Mouse (Mus musculus): Measurements from ENCODE around the gene Foxa2.

Foxa2 gene

DNA sequence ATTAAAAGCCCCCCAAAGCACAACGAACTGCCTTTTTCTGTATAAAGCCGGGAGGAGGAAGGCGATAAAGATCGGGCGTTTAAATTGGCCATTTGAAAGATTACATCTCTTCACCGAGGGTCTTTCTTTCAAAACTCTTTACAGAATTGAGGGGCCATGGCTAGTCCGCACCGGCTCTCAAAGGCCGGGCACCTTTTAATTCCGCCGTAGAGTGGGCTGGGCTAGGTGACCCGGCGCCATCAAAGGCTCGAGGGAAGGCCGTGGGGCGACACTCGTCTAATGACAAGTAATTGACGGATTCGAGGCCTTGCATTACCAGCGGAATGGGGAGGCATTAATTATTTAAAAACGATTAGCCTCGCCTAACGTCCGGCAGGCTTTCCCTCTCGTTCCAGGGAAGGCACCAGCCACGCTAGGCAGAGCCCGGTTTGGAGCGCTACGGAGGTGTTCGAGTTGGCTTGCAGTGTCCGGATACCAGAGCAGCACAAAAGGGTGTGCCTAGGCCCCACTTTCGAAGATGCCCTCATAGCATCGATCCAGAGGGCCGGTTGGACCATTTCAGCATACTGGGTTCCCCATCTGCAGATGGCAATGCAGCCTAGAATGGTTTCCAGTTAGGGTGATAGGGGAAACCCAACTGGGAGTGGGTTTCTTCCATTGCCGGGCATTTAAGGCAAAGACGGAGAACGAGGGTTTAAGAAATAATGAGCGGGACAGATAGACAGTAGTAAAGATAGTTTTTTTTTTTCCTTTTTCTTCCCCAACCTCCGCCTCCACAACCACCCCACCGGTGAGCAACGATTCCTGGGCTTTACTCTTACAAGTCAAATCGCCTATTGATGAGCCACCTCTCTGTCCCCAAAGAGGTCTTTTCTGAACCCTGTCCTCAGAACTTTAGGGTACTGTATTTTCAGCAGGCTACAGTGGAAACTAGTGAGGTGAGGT, 8.1 kb downstream of the Foxa2 start:
- DNase-seq = peak; percentile 41 to 44

DNA sequence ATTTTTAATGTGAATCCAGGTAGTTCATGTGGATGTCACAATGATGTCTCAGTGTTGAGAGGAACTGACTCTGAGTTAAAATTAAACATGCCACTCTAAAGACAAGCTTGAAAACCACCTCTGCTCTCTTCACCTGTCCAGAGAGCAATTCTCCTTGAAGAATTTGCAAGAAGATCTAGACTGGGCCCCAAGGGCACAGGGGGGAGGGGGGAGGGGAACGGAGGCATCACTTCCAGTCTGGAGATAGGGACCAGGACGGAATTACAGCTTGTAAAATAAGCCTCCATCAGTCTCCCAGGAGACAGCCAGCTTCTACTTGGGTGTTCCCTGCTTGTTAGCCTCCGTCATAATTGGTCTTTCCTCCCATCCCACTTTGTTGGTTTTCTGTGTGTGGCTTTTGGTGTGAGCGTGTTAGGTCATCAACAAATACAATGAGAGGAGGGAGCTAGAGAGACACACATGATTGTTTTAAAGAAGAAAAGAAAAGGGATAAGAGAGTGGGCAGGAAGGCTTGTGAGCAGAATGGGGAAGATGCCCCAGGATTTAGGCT, 10.1 kb downstream of the Foxa2 start:
- no peak for DNase-seq

DNA sequence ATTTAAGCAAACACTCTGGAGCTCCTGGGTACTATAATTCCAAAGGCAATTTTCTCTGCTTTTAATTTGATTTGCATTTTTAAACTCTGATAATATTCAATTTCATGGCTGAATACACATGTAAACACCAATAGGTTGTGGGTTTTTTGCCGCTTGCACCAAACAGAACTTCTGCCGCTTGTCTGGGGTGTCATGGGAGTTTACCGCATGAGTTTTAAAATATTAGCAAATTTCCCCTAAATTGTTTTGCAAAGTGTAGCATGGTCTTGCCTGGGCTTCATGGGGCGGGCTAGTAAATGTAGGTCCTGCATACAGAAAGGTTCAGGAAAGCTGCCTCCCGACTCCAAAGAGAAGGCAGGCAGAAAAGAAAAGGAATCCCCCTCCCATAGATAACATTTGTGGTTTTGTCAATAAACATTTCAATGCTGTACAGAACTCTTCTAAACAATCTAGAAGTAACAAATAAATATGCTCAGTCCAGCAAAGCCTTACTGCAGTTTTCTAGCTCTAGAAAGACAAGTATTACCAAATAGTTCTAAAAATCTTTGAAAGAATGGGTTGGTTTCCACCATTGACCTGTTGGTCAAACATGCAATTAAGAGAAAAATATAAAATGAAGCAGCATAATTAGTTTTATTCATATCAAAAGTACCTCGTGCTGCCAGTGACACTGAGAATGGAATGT, 15.6 kb downstream of the Foxa2 start:
- no peak for DNase-seq

DNA sequence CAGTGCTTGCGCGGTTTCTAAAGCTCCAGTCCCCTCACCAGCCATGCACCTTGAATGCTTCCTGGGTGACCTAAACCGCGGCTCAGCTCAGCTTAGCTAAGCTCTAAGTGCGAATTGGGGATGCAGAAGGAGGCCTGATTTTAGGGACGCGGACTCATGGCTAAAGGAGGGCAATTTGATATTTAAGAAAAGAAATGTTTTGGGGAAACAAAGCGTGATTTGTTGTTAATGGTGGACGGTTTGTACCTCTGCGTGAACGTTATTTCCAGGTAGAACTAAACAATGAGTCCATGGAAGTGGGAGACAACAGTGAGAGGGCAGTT, 16.2 kb downstream of the Foxa2 start:
- no peak for DNase-seq

DNA sequence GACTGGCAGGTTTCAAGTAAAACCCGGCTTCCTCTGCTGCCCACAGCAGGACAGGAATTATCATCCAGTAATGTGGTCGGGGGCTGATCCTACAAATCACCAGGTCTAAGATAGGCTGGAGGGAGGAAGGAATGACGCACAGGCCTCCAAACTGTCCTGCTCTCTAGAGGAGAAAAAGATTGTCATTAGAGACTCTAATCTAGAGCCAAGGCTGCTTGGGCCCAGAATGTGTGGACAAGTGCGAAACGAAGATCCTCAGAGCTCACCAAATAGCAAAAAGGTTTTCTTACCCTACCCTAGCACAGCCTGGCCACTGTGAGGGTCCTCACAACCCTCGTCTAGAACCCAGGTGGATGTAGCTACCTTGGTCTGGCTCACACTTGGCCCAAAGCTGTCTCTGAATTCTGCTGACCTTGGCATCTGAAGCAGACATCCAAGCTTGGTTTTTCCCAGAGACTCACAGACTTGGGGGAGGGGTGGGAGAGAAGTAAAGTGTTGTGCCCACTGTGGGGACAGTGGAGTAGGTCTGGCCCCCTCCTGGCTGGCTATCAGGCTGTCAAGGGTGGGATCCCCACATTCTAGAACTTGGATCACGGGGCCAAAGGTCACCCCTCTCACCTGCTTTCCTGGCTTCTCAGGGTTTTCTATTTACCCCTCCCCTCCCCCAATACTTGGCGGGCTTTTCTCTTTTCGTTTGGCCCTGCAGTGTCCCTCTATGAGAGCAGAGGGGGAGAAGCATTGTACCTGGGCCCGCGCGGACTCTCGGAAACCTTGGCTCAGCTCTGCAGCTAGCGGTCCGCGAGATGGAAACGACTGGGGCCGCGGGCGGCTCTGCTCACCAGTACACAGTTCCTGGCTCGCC, 16.8 kb downstream of the Foxa2 start:
- DNase-seq = peak; percentile 30 to 41

DNA sequence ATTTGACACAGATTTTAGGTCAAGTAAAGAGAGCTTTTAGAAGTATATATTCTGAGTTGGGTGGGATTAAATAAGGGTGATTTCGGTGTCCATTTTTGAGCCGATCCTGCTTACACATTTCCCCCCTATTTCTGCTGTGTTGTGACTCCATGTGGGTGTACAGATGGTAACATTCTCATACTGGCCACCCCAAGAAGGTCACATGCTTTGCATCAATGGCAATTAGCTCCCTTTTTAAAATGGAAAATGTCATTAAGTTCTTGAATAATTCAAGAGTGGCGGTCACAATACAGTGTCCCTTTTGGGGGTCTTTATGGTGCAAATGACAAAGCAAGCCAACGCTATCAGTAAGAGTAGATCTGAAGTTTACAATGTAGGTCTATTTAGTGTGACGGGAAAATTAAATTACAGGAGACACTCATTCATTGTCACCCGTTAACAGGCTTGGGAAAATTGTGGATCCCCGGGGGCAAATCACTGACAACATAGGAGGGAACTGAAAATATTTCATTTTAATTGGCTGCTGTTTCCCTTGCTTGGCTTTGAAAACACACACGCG, 17.6 kb downstream of the Foxa2 start:
- DNase-seq = no peak

DNA sequence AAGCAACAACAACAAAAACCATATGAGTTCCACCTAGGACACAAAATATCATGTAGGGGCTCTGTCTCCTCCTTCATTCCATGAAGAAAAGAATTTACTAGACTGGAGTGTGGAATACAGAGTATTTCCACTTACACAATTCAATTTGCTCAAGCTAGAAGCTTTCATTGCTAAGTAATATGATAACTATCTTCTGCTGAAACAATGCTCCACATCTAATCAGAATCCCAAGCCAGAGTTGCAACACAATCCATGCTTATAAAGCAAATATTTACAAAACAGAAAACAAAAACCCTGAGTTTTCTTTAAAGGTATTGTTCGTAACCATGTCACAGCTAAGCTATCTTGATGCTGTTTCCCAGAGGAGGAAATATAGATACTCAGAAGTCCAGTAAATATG, 20.4 kb downstream of the Foxa2 start:
- DNase-seq = no peak

DNA sequence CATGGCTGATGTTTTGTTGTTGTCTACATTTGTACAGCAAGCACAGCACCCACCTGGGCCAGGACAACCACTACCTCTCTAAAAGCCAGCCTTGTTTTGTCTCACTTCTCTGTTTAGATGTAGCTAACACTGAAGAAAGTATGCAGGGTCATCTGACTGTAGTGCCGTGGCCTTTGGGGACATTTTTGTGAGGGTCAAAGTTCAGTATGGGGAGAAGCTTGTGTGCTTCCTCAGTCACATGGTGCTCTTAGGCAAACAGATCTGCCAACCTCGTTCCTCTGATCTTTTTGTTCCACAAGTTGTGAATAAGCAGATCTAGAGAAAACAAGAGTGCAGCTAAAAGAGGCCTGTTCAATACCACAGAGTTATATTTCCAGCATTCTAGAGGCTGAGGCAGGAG, 21.3 kb downstream of the Foxa2 start:
- DNase-seq = no peak

DNA sequence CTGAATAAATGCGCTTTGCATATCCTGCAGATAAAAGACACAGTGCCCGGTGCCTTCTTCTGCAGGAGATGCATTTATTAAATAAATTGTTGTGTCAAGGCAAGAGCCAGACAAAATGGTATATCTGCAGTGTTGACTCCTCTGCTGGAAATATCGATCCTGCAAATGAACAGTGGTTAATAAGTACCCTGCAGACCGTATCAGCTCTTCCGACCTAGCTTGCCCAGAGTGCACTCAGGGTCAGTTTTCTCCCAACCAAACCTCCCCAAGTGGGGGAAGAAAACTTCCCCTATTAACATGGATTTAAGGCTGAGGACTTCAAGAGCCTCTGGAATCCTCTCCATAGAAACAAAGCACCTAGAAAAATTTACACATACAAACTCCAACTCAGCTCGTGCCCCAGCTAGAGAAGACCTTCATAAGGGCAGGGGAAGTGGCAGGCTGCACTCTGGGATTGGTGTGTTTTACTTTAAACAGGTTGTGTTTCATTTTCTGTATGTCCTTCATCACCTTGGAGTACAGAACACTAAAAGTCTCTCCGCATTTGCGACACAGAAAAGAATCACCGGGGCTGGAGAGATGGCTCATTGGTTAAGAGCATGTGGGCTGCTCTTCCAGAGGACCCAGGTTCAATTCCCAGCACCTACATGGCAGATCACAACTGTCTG, 22.4 kb downstream of the Foxa2 start:
- DNase-seq = peak in 1 of 2 experiments; percentile 27

DNA sequence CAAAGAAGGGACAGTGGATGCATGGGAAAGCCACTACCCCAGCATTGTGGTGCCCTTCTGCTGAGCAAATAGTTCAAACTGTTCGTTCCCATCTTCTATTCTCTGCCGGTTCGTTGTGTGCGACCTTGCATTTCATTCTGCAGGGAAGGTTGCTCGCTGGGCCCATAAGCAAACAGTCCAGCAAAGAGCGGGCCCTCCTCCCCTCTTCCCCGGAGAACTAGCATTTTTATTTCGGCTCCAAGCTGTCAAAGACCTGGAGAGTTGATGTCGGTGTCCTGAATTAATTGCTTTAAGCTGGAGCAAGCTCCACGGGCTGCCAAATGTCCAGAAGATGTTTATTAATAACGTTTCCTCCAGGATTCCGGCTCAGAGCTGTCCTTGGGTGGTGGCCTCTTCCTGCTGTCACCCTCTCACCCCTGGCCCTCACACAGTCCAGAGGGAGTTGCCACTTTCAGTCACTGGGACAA, 23.4 kb downstream of the Foxa2 start:
- peak; percentile 37 to 52 for DNase-seq

DNA sequence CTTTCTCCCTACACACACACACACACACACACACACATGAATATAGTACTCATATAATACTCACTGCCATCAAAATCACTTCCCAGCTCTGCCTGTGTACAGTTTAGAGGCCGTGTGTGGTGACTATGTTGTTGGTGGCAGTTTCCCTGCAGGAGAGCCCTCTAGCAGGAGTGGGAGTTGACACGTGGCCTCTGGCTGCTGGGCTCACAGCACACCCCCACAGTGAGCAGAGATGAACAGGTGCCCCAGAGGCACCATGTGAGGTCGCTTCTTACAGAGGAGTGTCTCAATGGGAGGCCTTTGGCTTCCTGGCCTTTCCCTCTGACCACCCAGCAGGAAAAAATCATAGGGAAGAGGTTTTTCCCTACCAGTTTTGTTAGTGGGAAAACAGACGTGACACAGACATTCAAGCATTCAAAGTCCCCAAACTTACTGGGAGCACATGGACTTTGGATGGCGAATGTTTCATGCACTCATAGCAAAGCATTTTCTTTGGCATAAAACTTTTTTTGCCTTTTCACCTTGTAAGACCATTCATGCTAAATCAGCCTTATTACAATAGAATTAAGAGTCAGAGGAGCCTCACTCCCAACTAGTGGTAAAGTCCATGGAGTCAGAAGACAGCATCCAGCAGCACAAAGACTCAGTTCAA, 24.7 kb downstream of the Foxa2 start:
- DNase-seq = peak in 1 of 2 experiments; percentile 38

DNA sequence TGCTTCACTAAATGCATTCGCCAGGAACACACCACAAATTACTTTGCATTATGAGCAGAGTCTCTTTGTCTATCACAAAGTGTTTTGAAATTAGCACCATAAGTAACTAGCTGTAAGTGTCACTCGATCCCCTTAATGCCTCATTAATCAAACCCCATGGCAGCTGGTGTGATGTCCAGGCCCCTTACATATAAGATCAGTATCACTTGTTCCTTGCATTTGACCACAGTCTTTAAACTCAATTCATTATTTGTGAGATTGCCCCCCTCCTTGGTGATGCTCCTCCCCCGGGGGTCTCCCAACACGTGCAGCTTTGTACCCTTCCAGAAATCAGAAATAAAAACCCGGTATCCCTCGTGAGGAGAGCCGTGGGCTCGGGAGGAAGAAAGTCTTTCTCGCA, 25.8 kb downstream of the Foxa2 start:
- no peak for DNase-seq

DNA sequence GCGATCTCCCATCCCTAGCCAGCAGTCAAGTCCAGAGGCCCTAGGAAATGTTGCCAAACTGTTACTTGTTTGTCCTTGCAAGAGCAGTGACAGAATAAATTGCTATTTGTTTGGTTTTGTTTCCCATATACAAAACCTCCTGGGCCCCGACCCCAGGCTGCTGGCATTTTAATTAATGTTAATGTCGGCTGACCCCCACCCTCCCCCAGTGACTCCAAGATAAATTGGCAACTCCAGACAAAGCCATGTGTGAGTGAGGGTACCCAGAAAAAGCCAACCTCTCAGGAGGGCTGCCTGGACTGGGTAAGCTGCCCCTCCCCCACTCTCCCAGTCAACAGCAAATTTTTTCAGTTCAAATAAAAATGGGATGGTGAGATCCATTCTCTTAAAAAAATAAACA, 26.6 kb downstream of the Foxa2 start:
- DNase-seq = no peak

DNA sequence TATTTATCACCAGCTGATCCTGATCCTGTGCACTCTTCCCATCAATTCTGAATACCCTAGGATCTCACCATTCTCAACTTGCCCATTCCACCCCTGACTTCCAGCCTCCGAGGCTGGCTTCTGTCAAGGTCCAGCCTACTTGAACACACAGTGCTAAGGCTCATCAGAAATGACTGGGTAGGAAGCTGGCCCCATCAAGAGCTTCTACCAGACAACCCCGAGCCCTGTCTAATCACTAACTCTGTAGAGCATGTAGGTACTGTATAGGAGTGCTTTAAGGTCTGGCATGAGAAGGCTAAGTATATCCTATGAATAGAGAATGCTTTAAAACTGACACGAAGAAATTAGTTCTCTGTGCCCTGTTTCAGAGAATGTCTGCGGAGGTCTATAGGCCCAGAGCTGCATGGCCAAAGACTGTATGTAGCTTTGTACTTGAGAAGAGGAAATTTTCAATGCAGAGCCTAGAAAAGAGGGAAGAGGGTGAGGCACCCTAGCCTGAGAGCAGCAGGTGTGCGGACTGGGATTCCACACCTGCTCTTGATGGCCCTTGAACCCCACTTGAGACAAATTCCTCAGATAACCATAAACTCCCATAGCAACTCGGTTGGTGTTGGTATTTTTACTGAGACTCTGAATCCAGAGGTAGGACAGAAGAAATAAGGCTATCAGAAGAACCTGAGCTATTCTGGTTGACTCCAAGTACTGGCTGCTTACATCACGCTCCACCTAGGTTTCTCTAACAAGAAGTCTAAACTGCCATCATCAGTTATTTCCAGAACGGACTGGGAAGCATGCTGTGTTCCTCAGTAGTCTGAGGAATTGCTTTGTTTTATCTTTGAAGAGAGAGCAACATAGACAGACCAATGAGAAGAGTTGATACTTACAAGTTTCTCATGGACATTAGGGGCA, 28.7 kb downstream of the Foxa2 start:
- DNase-seq = peak; percentile 72 to 75

DNA sequence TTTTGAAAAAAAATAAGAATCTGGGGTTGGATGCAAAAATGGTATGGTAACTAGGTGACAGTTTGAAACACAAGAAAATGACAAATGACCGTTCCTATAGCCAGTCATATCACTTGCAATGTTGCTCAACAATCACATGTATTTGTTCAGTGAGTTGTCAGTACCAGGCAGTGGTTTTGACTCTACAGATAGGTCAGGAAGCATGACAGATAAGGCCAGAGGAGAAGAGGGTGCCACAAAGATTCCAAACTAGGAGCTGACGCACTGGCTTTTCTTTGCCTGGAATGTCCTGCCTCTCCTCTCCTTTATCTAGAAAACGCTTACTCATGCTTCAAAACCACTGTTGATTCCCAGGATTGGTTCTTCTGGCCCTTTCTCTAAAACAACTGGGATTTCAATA, 33.4 kb downstream of the Foxa2 start:
- no peak for DNase-seq

DNA sequence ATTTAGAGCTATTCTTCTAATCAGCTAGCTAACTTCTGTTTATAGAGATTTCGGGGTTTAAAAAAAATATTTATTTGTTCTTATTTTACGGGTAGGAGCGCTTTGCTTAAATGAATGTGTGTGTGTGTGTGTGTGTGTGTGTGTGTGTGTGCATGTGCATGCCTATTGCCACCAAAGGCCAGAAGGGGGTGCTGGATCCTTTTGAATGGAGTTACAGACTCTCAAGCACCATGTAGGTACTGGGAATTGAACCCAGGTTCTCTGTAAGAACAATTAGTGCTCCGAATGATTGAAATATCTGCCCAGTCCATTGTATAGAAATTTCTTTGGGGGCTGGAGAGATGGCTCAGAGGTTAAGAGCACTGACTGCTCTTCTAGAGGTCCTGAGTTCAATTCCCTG, 37.7 kb downstream of the Foxa2 start:
- DNase-seq = no peak

DNA sequence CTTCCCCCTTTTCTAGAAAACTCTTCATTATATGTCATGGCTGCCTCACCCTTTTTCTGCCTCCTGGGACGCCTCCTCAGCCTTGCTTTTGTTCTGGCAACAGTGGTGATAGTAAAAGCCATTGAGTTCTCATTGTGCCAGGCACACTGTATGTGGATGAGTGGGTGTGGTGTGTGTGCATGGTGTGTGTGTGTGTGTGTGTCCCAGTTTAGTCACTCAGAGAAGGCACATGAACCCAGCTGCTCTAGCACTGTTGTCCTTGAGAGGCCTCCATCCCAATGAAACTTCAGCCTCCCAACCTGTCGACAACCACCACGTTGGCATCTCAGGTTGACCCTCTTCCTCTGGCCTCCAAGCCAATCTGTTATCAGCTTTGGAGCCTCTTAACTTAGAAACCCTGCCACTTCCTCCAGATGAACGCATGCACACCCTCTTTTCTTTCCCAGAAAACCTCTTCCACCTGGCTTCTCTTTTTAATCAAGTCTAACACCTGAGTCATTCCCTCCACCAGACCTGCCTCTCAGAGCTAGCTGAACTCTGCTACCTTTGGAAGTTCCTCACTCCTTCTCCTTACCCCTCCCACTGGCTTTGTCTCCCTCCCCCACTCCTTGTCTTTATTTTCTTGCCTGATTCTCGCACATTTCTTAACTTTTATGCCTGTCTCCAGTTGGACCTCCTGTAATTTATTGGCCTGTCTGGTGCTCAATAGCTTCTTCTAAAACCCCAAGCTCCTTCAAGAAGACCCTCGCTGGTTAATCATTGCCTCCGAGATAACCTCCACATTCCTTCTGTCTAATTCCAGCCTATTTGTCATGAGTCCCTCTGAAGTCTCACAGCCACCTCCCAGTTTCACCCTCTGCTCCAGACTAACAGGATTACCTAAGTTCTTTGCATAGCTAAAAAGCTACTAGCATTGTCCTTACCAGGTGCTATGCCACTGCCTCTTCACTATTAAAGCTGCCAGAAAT, 41.9 kb downstream of the Foxa2 start:
- no peak for DNase-seq

DNA sequence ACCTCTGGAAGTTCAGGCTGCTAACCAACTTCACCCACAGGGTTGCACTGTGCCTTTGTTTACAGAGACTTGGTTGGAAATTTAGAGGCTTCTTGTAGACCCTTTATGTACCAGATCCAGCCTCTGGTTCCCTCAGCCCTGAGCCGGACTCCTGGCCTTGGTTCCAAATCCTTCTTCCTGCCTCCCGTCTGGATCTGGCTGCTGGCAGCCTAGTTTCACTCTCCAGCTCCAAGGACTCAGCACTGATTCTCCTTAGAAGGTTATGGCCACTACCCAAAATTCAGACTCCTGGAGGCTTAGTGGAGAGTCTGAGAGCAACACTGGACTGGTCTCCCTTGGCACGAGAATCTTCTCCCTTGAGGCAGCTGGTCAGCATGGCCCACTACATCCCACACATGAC, 43.3 kb downstream of the Foxa2 start:
- no peak for DNase-seq

Measured in lung, postnatal 4 days (tissue).